Mouse (Mus musculus) thymus, postnatal 0 days (tissue): Measurements from ENCODE around the gene Cxcr1. TPM values are rescaled to one million over a fixed set of nuclear protein-coding genes. Genes with fewer than 3 reads are reported as not detected.

Experiments used
- DNase-seq: peaks from one replicate; pipeline ENCODE4 v3.0.0-alpha.2; 2015; ENCODE audit warnings: low spot score
- polyA plus RNA-seq: library from polyadenylated mRNA; unstranded; fragments of >200 nt; fragmentation: Nextera tagmentation; extraction: Ambion mirVana; gene quantifications from 2 replicates; pipeline ENCODE4 v1.2.1, GENCODE M21; 2015

The Cxcr1 gene
- not detected in 2 replicates for polyA plus RNA-seq

GRCm38 (mm10) chr1:74194445-74194844, at the start of gene Cxcr1:
Gene Cxcr1, minus strand, starts transcription at chr1:74194631.
- no peak for DNase-seq

GRCm38 (mm10) chr1:74240832-74241231, 46.4 kb upstream of the Cxcr1 start:
- no peak for DNase-seq

DNA sequence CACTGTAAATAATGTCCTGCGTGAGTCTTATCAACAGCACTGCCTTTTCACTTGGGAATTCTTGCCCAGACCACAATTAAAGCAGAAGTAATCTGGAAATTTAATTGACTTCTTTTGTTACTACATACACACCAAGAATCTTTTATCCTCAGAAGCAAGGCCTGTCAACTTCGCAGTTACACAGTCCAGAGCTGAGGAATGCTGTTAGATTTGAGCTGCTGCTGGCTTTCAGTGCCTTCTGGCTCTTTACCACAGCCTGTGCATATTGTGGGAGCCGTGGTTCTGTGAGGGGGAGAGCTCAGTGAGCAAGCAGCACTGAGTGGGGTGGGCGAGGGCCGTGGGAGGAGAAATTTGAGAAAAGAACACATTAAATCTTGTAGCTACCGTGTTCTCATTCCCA, 45.9 kb upstream of the Cxcr1 start:
- DNase-seq, result no peak

DNA sequence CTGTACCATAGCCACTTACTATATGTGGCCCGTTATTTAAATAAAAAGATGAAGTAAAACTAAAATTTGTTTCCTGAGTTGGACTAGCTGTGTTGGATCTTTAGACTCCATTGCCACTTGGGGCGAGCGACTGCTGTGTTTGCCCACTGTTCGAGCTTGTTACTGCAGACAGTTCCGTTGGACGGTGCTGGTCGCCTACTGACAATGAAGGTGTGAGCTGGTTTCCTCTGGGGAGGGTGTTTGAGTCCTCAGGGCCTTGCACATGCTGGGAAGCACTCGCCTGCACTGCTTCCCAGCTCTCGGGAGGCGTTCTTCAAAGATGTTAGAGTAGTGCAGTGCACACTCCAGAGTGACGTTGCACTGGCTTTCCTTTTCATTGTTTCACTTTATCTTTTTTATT, 45.2 kb upstream of the Cxcr1 start:
- no peak for DNase-seq

GRCm38 (mm10) chr1:74239162-74239561, 44.7 kb upstream of the Cxcr1 start:
- DNase-seq, result no peak

- DNase-seq, result no peak
Measured at GRCm38 (mm10) chr1:74238136-74238535, 43.7 kb upstream of the Cxcr1 start.

DNA sequence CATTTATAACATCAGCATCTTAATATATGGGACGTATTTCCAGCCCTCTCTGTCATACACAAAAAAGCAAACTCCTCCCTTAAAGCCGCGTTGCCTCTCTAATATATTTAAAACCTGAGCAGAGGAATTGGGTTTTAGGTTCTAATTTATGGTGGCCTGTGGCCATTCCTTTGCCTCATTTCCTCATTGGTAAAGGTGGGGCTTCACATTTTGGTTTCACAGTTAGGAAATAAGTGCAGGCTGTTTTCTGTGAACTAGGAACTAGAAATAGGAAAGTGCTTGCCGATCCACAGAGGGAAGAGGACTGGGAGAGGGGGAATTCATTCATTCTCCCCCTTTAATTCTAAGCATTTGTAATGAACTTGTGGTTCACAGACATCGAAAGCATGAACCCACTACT, 43.2 kb upstream of the Cxcr1 start:
- no peak for DNase-seq

DNA sequence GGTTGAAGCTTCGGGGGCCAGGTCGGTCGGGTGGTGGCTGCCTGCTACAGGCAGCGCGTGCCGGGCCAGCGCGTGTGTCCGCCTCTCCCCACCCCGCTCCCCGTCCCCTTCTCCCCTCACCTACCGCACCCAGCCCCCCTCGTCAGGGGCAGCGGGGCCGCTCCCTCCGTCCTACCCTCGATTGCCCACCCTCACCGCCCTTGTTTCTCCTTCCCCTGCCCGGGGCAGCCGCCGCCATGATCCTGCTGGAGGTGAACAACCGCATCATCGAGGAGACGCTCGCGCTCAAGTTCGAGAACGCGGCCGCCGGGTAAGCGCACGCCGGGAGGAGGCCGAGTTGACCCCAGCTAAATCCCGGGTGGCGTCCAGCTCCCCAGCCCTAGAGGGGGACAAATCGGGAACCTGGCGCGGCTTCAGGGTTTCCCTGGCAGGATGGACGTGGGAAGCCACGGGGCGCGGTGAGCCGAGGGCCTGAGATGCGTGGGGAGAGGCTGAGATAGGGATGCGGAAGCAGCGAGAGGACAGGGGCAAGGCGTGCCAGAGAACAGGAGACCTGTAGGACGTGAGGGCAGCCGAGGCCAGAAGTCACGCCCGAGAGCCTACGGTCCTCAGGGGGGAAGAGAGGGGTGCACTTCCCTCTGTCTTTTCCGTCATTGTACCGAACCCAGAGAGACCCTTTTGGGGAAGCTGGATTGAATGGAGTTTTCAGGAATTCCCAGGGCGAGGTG, 42.3 kb upstream of the Cxcr1 start:
- peak; percentile 37 for DNase-seq

GRCm38 (mm10) chr1:74235938-74236589, 41.6 kb upstream of the Cxcr1 start, which contains the start of gene Arpc2:
Gene Arpc2, plus strand, starts transcription at chr1:74236084.
- peak; percentile 98 for DNase-seq

DNA sequence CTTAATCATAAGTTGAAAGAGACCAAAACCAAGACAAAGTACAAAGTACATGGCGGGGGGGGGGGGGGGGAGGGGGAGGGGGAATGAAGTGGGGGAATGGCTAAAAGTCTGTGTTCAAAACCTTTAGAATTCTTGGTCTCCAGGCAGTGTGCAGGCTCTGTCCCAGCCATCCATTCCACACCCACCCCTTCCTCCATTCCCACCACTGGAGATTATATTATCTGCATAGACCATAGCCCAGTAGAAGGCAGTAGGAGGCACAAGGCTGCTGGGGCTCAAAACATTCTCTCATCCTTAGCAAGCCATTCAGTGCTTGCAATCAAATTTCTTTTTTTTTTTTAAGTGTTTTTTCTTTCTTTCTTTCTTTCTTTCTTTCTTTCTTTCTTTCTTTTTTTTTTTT, 36.6 kb upstream of the Cxcr1 start:
- no peak for DNase-seq

DNA sequence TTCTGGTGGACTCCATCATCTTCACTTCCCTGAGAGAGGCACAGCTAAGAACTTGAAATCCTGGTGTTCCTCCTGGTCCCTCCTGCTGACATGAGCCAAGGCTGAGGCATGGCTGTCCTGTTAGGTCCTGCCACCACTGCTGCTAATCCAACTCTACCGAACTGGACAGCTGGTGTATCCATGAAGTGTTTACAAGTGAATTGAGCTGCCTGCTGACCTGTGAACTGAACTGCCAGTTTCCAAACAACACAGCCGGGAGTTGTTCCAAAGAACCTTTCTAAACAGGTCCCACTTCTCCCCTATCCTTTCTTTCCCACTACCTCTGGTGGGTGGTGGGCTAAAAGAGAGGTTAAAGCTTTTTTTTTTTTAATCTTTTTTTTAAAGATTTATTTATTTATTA, 35.5 kb upstream of the Cxcr1 start:
- DNase-seq, result no peak

GRCm38 (mm10) chr1:74227317-74227716, 32.9 kb upstream of the Cxcr1 start:
- DNase-seq, result peak; percentile 78

DNA sequence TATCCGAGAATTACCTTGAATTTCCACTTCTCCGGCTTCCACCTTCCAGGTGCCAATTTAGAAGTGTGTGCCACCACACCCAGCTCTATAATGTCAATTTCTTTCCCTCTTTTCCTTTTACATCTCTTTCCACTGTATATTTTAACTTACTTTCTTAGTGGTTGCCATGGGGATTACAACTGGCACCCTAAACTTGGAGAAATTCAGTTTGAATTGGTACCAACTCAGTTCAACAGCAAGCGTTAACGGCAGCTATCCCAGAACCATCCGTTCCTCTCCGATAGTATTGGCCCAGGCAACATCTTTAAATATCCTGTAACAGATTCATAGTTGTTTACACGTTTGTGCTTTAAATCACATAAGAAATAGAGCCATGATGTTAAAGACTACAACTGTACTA, 25.5 kb upstream of the Cxcr1 start:
- DNase-seq, result no peak

DNA sequence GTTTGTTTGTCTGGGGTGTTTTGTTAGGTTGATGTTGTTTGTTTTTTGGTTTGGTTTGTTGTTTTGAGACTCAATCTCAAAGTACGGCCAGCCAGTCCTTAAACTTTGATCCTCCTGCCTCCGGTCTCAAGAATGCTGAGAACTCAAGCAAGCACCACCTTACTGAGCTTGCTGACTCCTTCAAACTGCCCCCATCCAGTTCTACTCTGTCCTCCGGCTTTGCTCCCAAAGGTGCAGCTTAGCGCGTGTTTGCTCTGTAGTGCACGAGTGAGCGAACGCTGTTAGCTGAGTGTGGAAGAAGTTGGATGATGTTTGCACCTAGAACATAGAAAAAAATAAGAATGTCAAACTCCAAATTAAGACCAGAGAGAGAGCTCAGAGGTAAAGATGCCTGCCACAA, 14.5 kb upstream of the Cxcr1 start:
- DNase-seq, result no peak

GRCm38 (mm10) chr1:74207906-74208305, 13.5 kb upstream of the Cxcr1 start:
- no peak for DNase-seq

DNA sequence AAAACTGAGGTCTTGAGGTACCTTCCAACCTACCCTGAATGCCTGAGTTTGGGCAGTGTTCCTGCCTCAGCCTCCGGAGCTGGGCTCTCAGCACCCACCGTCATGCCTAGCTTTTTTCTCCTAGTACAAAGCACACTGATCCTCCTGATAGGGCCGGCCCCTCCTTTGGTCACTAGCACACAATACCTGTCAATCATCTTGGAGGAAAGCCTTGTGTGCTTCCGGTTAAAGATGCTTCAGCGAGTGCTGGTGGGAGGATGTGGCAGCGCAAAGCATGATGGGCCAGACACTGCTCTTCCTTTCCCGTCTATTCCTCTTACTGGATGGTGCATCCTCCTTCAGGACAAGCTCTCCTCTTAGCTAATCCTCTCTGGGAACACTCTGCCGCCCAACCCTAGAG, 12.2 kb upstream of the Cxcr1 start:
- no peak for DNase-seq

DNA sequence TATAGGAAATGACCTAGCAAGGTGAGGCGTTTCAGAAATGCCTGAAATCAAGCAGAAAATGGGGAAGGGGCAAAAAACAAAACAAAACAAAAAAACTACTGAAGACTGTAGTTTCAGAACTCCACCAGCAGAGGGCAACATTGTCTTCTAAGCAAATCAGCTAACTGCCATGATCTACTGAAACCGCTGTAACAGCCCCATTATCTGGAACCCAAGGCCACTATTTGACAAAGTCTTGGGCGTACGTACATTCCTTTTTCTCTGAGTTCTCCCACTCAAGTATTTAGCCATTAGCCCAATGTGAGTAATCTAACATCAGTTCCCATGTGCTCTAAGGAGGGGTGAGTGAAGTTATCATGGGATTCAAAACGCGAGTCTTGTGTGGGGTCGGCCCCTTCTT, 11.4 kb upstream of the Cxcr1 start:
- DNase-seq, result peak; percentile 66

- DNase-seq, result no peak
Measured at GRCm38 (mm10) chr1:74203457-74203856, 9.0 kb upstream of the Cxcr1 start.

DNA sequence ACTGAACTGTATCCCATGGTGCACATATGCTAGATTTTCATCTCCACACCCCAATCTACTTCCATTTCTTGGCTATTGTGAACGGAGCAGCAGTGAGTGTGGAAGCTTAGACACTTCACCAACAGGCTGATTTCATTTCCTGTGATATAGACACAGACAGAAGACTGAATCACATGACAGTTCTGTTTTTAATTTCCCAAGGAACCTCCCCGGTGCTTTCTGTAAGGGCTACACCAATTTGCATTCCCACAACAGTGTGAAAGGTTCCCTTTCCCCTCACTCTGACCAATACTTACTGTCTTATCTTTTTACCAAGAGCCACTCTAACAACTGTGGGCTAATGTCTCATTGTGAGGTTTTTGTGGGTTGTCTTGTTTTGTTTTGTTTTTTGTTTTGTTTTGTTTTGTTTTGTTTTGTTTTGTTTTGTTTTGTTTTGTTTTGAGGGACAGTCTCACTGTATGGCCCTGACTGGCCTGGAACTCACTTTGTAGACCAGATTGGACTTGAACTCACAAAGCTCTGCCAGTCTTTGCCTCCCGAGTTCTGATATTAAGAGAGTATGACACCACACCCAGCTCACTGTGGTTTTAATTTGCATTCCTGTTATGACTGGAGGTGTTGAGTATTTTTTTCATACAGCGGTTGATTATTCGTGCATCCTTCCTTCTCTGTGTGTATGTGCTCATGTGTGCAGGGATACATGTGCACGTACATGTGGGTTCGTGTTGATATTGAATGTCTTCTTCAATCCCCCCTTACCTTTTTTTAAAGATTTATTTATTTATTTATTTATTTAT, 6.8 kb upstream of the Cxcr1 start:
- DNase-seq, result no peak

GRCm38 (mm10) chr1:74199046-74199445, 4.6 kb upstream of the Cxcr1 start:
- DNase-seq, result no peak

- DNase-seq, result no peak
Measured at GRCm38 (mm10) chr1:74197726-74198470, 3.5 kb upstream of the Cxcr1 start.
